Comparison of ENCODE assay signal across 10 mouse cellular contexts in genomic region chr10:83865929-83866328, GRCm38 (mm10).
DNase-seq lines count a peak whose midpoint lies in the region; ATAC-seq lines count a peak whose summit lies in the region.
"Had no signal": no experiment of that assay in that cellular context is flagged by ENCODE, and none has a peak within 500 bp of the region (broad histone marks: within the 10 kb centered on the region; RNA-seq: fewer than 3 reads in every experiment).

No protein-coding gene starts in this region.

- peak; percentile 22 for DNase-seq in left cerebral cortex, postnatal 4 days
- DNase-seq in left cerebral cortex, adult 9 months (ENCODE audit: low spot score in 2 of 2) = no peak
- DNase-seq in heart, postnatal 14 days = peak; percentile 25 to 29
- peak; percentile 69 for DNase-seq in lung, postnatal 36 days
- no peak for DNase-seq in cerebellum, adult 9-11 months
- no peak for DNase-seq in adipocyte (ENCODE audit: low spot score)

- H3K27me3 ChIP-seq in forebrain, embryonic 13.5 days = no peaks in the 10 kb centered on the region
- no peaks in the 10 kb centered on the region for H3K27me3 ChIP-seq in forebrain, embryonic 12.5 days

- H3K9ac ChIP-seq in forebrain, embryonic 13.5 days = no peak overlapping the region
- H3K9ac ChIP-seq in forebrain, embryonic 12.5 days = no peak overlapping the region

- peak; percentile 77 for ATAC-seq in forebrain, embryonic 13.5 days
- no peak for ATAC-seq in forebrain, embryonic 12.5 days (ENCODE audit: low FRiP score)
- ATAC-seq: intestine, postnatal 0 days had no signal

- H3K4me3 ChIP-seq in forebrain, embryonic 13.5 days = no peak overlapping the region
- no peak overlapping the region for H3K4me3 ChIP-seq in forebrain, embryonic 12.5 days (replicated peaks)
- H3K4me3 ChIP-seq: megakaryocyte, embryonic 14.5 days had no signal

- 0 out of 2 replicates have a peak, but pooled peaks cover 3% of the 10 kb centered on the region for H3K9me3 ChIP-seq in forebrain, embryonic 13.5 days (replicated peaks)
- no peaks in the 10 kb centered on the region for H3K9me3 ChIP-seq in forebrain, embryonic 12.5 days

- WGBS in forebrain, embryonic 13.5 days = 12% methylated on average over 5 of the region's 5 CpGs
- 27% methylated on average over 5 of the region's 5 CpGs for WGBS in forebrain, embryonic 12.5 days

- H3K4me2 ChIP-seq in forebrain, embryonic 13.5 days = no peak overlapping the region
- no peak overlapping the region for H3K4me2 ChIP-seq in forebrain, embryonic 12.5 days

- peaks cover 14% of the 10 kb centered on the region; the same call in 1 of the 2 replicates for H3K4me1 ChIP-seq in forebrain, embryonic 13.5 days
- H3K4me1 ChIP-seq in forebrain, embryonic 12.5 days = peaks cover 14% of the 10 kb centered on the region
- H3K4me1 ChIP-seq: megakaryocyte, embryonic 14.5 days had no signal

- intact Hi-C loops in left cerebral cortex, postnatal 4 days (cut with DNase I) = no loop called here
- intact Hi-C loops in heart, postnatal 14 days (cut with DNase I) = loop anchor here (5.0 kb wide), 1 partner anchor 44 kb away; no protein-coding TSS in a partner anchor

- no peak overlapping the region for H3K27ac ChIP-seq in forebrain, embryonic 13.5 days
- no peak overlapping the region for H3K27ac ChIP-seq in forebrain, embryonic 12.5 days

- H3K36me3 ChIP-seq in forebrain, embryonic 13.5 days (ENCODE audit: poor library complexity, severe bottlenecking) = no peaks in the 10 kb centered on the region
- H3K36me3 ChIP-seq in forebrain, embryonic 12.5 days (replicated peaks) = no peaks in the 10 kb centered on the region

Comparison
In these comparisons a context has a peak if more than half of its experiments do, and no peak if none do; other contexts are left out.
1. DNase-seq: peak in left cerebral cortex, postnatal 4 days (single experiment), heart, postnatal 14 days (2 of 2) and lung, postnatal 36 days (single experiment); none in left cerebral cortex, adult 9 months (0 of 2), cerebellum, adult 9-11 months (single experiment) and adipocyte (single experiment).